Mouse (Mus musculus): ENCODE results near the gene Ccer2. TPM values are rescaled to one million over a fixed set of nuclear protein-coding genes. Genes with fewer than 3 reads are reported as not detected.

The Ccer2 gene
- polyA plus RNA-seq, 1 experiment, result not detected

DNA sequence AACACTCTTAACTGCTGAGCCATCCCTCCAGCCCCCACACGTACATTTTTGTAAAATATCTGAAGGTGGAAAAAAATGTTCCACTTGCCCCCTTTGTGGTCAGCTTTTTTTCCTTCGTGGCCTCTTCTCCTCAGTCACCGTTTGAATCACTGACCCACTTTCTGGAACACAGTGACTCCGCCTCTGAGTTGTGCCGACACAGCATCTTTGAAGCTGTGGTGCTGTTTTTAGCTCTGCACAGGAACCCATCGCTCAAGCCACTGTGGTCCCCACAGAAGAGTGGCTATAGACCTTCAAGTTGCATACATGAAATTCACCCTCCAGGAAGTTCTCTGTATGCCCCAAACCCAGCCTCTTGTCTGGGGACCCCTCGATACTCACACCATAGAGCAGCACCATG, 24.9 kb downstream of the Ccer2 start:
- no peak for TF ChIP-seq GATA1 (IDR thresholded peaks at IDR 0.05; ENCODE audit: low read length)
- no peak for TF ChIP-seq TAL1 (IDR thresholded peaks at IDR 0.05; ENCODE audit: low read length)
- peaks cover 17% of the 10 kb centered on the region for H3K4me1 ChIP-seq (ENCODE audit: control insufficient read depth)
- H3K4me3 ChIP-seq (replicated peaks), result no peak overlapping the region
- peaks cover 49% of the 10 kb centered on the region for H3K36me3 ChIP-seq (ENCODE audit: control insufficient read depth)
- no peaks in the 10 kb centered on the region for H3K27me3 ChIP-seq (ENCODE audit: control insufficient read depth)
- H3K9me3 ChIP-seq (ENCODE audit: control insufficient read depth, low read length), result no peaks in the 10 kb centered on the region

DNA sequence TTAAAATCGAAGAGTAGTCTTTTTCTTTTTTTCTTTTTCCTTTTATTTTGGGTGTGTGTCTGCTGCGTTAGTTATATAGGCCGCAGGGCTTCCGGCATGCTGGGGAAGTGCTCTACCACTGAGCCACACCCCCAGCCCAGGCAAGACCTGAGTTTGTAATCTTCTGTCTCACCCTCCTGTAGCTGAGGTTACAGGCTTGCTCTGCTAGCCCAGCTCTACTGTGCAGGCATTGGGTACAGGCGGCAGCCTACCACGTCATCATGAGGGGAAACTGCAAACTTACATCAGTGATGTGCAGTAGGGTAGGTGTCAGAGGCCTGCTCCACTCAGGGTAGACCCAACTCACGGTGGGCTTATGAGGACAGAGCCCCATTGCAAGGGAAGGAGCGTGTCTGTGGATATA, 25.3 kb downstream of the Ccer2 start:
- Histone ChIP-seq H3K4me3 (replicated peaks) (no peak overlapping the region), H3K27me3 (ENCODE audit: control insufficient read depth) (no peaks in the 10 kb centered on the region), H3K36me3 (ENCODE audit: control insufficient read depth) (peaks cover 50% of the 10 kb centered on the region), H3K9me3 (ENCODE audit: control insufficient read depth, low read length) (no peaks in the 10 kb centered on the region), H3K4me1 (ENCODE audit: control insufficient read depth) (peaks cover 17% of the 10 kb centered on the region)
- TF ChIP-seq TAL1 (IDR thresholded peaks at IDR 0.05; ENCODE audit: low read length), result no peak
- no peak for TF ChIP-seq GATA1 (IDR thresholded peaks at IDR 0.05; ENCODE audit: low read length)

DNA sequence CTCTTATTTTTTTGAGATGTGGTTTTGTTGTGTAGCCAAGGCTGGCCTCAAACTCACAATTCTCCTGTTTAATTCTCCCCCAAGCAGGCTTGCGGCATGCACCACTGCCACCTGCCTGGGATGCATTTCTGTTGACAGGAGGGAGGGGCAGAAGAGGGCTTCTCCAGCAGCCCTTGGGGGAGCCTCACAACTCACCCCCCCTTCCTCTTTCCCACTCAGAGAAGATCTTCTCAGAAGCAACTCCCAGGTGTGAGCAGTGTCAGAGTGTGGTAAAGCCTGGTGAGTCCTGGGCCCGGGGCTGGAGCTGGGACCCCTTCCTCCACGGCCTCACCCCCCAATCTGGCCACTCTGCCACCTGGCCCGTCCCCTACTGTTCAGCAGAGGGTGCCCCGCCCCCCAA, 29.2 kb downstream of the Ccer2 start:
- H3K4me3 ChIP-seq (replicated peaks), result no peak overlapping the region
- peaks cover 42% of the 10 kb centered on the region for H3K36me3 ChIP-seq (ENCODE audit: control insufficient read depth)
- H3K27me3 ChIP-seq (ENCODE audit: control insufficient read depth), result no peaks in the 10 kb centered on the region
- no peak for TF ChIP-seq GATA1 (IDR thresholded peaks at IDR 0.05; ENCODE audit: low read length)
- no peak for TF ChIP-seq TAL1 (IDR thresholded peaks at IDR 0.05; ENCODE audit: low read length)
- H3K9me3 ChIP-seq (ENCODE audit: control insufficient read depth, low read length), result no peaks in the 10 kb centered on the region
- H3K4me1 ChIP-seq (ENCODE audit: control insufficient read depth), result peaks cover 10% of the 10 kb centered on the region

GRCm38 (mm10) chr7:28787884-28788283, 31.9 kb downstream of the Ccer2 start:
- no peaks in the 10 kb centered on the region for H3K9me3 ChIP-seq (ENCODE audit: control insufficient read depth, low read length)
- H3K36me3 ChIP-seq (ENCODE audit: control insufficient read depth), result peaks cover 31% of the 10 kb centered on the region

GRCm38 (mm10) chr7:28788307-28789195, 32.6 kb downstream of the Ccer2 start, which contains the start of gene Rinl:
TSS of gene Rinl (plus strand) at chr7:28788969.
- no peak for TF ChIP-seq GATA1 (IDR thresholded peaks at IDR 0.05; ENCODE audit: low read length)
- no peak for TF ChIP-seq TAL1 (IDR thresholded peaks at IDR 0.05; ENCODE audit: low read length)
- Histone ChIP-seq H3K4me1 (ENCODE audit: control insufficient read depth) (no peaks in the 10 kb centered on the region), H3K27me3 (ENCODE audit: control insufficient read depth) (no peaks in the 10 kb centered on the region), H3K9me3 (ENCODE audit: control insufficient read depth, low read length) (no peaks in the 10 kb centered on the region), H3K36me3 (ENCODE audit: control insufficient read depth) (peaks cover 26% of the 10 kb centered on the region), H3K4me3 (replicated peaks) (no peak within 1 kb of the TSS)

More at GRCm38 (mm10) chr7:28787884-28788283, 31.9 kb downstream of the Ccer2 start:
- H3K4me3 ChIP-seq (replicated peaks), result no peak overlapping the region
- no peak for TF ChIP-seq TAL1 (IDR thresholded peaks at IDR 0.05; ENCODE audit: low read length)
- TF ChIP-seq GATA1 (IDR thresholded peaks at IDR 0.05; ENCODE audit: low read length), result no peak
- H3K27me3 ChIP-seq (ENCODE audit: control insufficient read depth), result no peaks in the 10 kb centered on the region
- no peaks in the 10 kb centered on the region for H3K4me1 ChIP-seq (ENCODE audit: control insufficient read depth)

- TF ChIP-seq TAL1 (IDR thresholded peaks at IDR 0.05; ENCODE audit: low read length) (no peak), GATA1 (IDR thresholded peaks at IDR 0.05; ENCODE audit: low read length) (no peak)
- H3K27me3 ChIP-seq (ENCODE audit: control insufficient read depth), result no peaks in the 10 kb centered on the region
- no peak overlapping the region for H3K4me3 ChIP-seq (replicated peaks)
- no peaks in the 10 kb centered on the region for H3K4me1 ChIP-seq (ENCODE audit: control insufficient read depth)
- H3K36me3 ChIP-seq (ENCODE audit: control insufficient read depth), result peaks cover 20% of the 10 kb centered on the region
- H3K9me3 ChIP-seq (ENCODE audit: control insufficient read depth, low read length), result no peaks in the 10 kb centered on the region
Measured at GRCm38 (mm10) chr7:28789235-28789634, 33.3 kb downstream of the Ccer2 start.

GRCm38 (mm10) chr7:28790066-28790806, 34.3 kb downstream of the Ccer2 start:
- TF ChIP-seq GATA1 (IDR thresholded peaks at IDR 0.05; ENCODE audit: low read length), result no peak
- TF ChIP-seq TAL1 (IDR thresholded peaks at IDR 0.05; ENCODE audit: low read length), result no peak
- H3K9me3 ChIP-seq (ENCODE audit: control insufficient read depth, low read length), result no peaks in the 10 kb centered on the region
- H3K27me3 ChIP-seq (ENCODE audit: control insufficient read depth), result peaks cover 3% of the 10 kb centered on the region
- H3K4me3 ChIP-seq (replicated peaks), result no peak overlapping the region
- peaks cover 13% of the 10 kb centered on the region for H3K36me3 ChIP-seq (ENCODE audit: control insufficient read depth)
- H3K4me1 ChIP-seq (ENCODE audit: control insufficient read depth), result peaks cover 4% of the 10 kb centered on the region

DNA sequence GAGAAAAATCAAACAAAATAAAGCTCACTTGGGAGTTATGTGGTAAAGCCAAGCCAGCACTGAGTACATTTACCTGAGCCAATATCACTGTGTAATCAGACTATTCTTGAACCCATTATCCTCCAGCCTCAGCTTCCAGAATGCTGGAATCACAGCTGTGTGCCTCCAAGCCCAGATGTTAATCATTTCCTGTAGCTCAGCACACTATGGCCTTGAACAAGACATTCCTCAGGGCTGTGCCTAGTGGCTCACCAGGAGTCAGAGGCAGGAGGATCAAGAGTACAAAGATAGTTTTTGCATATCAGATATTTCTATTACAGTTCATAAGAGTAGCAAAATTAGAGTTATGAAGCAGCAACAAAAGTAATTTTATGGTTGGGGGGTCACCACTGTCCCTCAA, 35.7 kb downstream of the Ccer2 start:
- Histone ChIP-seq H3K36me3 (ENCODE audit: control insufficient read depth) (peaks cover 5% of the 10 kb centered on the region), H3K9me3 (ENCODE audit: control insufficient read depth, low read length) (no peaks in the 10 kb centered on the region), H3K27me3 (ENCODE audit: control insufficient read depth) (peaks cover 8% of the 10 kb centered on the region), H3K4me3 (replicated peaks) (no peak overlapping the region), H3K4me1 (ENCODE audit: control insufficient read depth) (peaks cover 18% of the 10 kb centered on the region)
- TF ChIP-seq TAL1 (IDR thresholded peaks at IDR 0.05; ENCODE audit: low read length), result no peak
- TF ChIP-seq GATA1 (IDR thresholded peaks at IDR 0.05; ENCODE audit: low read length), result no peak
